Mouse (Mus musculus): Measurements from ENCODE around the gene Ppp1r14b. TPM values are rescaled to one million over a fixed set of nuclear protein-coding genes. Genes with fewer than 3 reads are reported as not detected.

Gene Ppp1r14b
- polyA plus RNA-seq, 1 experiment from 2014 or later = 285 TPM

GRCm38 (mm10) chr19:6933436-6934194 lies 41.2 kb upstream of the Ppp1r14b start:
- 5% methylated on average over 58 of the region's 58 CpGs for WGBS
- H3K4me1 ChIP-seq (ENCODE audit: control insufficient read depth, insufficient read depth, low read length) = peaks cover 6% of the 10 kb centered on the region
- DNase-seq (ENCODE audit: low spot score, missing footprints) (peak; percentile 91), ATAC-seq (ENCODE audit: low FRiP score) (peak; percentile 35; the same call in 1 of the 2 replicates)
- no peaks in the 10 kb centered on the region for H3K9me3 ChIP-seq (ENCODE audit: control insufficient read depth, low read length)
- no peak overlapping the region for H3K27ac ChIP-seq (ENCODE audit: low read depth, low read length)
- peak overlapping the region; percentile 26 for H3K4me3 ChIP-seq (ENCODE audit: low read depth, low read length)
- H3K27me3 ChIP-seq (ENCODE audit: control insufficient read depth, insufficient read depth, low read length) = peaks cover 56% of the 10 kb centered on the region
- peak overlapping the region; percentile 39; the same call in 1 of the 2 replicates for H3K9ac ChIP-seq (ENCODE audit: low read length)
- no peaks in the 10 kb centered on the region for H3K36me3 ChIP-seq (ENCODE audit: control insufficient read depth, insufficient read depth, low read length)
- peak overlapping the region; percentile 43 for H3K4me2 ChIP-seq

- peak within 1 kb of the TSS; percentile 39; the same call in 1 of the 2 replicates for H3K9ac ChIP-seq (ENCODE audit: low read length)
- H3K9me3 ChIP-seq (ENCODE audit: control insufficient read depth, low read length) = no peaks in the 10 kb centered on the region
- ATAC-seq (ENCODE audit: low FRiP score) (no peak; the same call in 1 of the 2 replicates), DNase-seq (ENCODE audit: low spot score, missing footprints) (no peak)
- peak within 1 kb of the TSS; percentile 26 for H3K4me3 ChIP-seq (ENCODE audit: low read depth, low read length)
- peak within 1 kb of the TSS; percentile 43 for H3K4me2 ChIP-seq
- H3K4me1 ChIP-seq (ENCODE audit: control insufficient read depth, insufficient read depth, low read length) = peaks cover 6% of the 10 kb centered on the region
- H3K36me3 ChIP-seq (ENCODE audit: control insufficient read depth, insufficient read depth, low read length) = no peaks in the 10 kb centered on the region
- peaks cover 56% of the 10 kb centered on the region for H3K27me3 ChIP-seq (ENCODE audit: control insufficient read depth, insufficient read depth, low read length)
- 9% methylated on average over 23 of the region's 23 CpGs for WGBS
- H3K27ac ChIP-seq (ENCODE audit: low read depth, low read length) = no peak within 1 kb of the TSS
Measured at GRCm38 (mm10) chr19:6934195-6934977, 40.4 kb upstream of the Ppp1r14b start, which contains the start of gene Kcnk4. Gene Kcnk4 (minus strand): TSS chr19:6934515.

GRCm38 (mm10) chr19:6936299-6936698 lies 38.5 kb upstream of the Ppp1r14b start:
- WGBS = 26% methylated on average over 3 of the region's 3 CpGs
- Histone ChIP-seq H3K9ac (ENCODE audit: low read length) (no peak overlapping the region), H3K27me3 (ENCODE audit: control insufficient read depth, insufficient read depth, low read length) (peaks cover 49% of the 10 kb centered on the region), H3K36me3 (ENCODE audit: control insufficient read depth, insufficient read depth, low read length) (no peaks in the 10 kb centered on the region), H3K9me3 (ENCODE audit: control insufficient read depth, low read length) (no peaks in the 10 kb centered on the region), H3K4me3 (ENCODE audit: low read depth, low read length) (no peak overlapping the region), H3K4me2 (no peak overlapping the region), H3K27ac (ENCODE audit: low read depth, low read length) (no peak overlapping the region), H3K4me1 (ENCODE audit: control insufficient read depth, insufficient read depth, low read length) (peaks cover 15% of the 10 kb centered on the region)
- ATAC-seq (ENCODE audit: low FRiP score) = no peak
- no peak for DNase-seq (ENCODE audit: low spot score, missing footprints)

GRCm38 (mm10) chr19:6937541-6938465 lies 37.0 kb upstream of the Ppp1r14b start:
- no peak overlapping the region for H3K27ac ChIP-seq (ENCODE audit: low read depth, low read length)
- ATAC-seq (ENCODE audit: low FRiP score) = no peak
- no peaks in the 10 kb centered on the region for H3K36me3 ChIP-seq (ENCODE audit: control insufficient read depth, insufficient read depth, low read length)
- no peak for DNase-seq (ENCODE audit: low spot score, missing footprints)
- peaks cover 35% of the 10 kb centered on the region for H3K27me3 ChIP-seq (ENCODE audit: control insufficient read depth, insufficient read depth, low read length)
- peaks cover 17% of the 10 kb centered on the region for H3K4me1 ChIP-seq (ENCODE audit: control insufficient read depth, insufficient read depth, low read length)
- no peak overlapping the region for H3K4me3 ChIP-seq (ENCODE audit: low read depth, low read length)
- no peaks in the 10 kb centered on the region for H3K9me3 ChIP-seq (ENCODE audit: control insufficient read depth, low read length)
- WGBS = 82% methylated on average over 16 of the region's 16 CpGs
- no peak overlapping the region for H3K4me2 ChIP-seq
- 0 out of 2 replicates have a peak overlapping the region, but pooled peaks have one; percentile 2 for H3K9ac ChIP-seq (ENCODE audit: low read length)

- H3K9me3 ChIP-seq (ENCODE audit: control insufficient read depth, low read length) = no peaks in the 10 kb centered on the region
- H3K4me2 ChIP-seq = no peak overlapping the region
- WGBS = 89% methylated on average over 20 of the region's 20 CpGs
- peaks cover 14% of the 10 kb centered on the region for H3K4me1 ChIP-seq (ENCODE audit: control insufficient read depth, insufficient read depth, low read length)
- no peak overlapping the region for H3K27ac ChIP-seq (ENCODE audit: low read depth, low read length)
- peaks cover 19% of the 10 kb centered on the region for H3K27me3 ChIP-seq (ENCODE audit: control insufficient read depth, insufficient read depth, low read length)
- no peaks in the 10 kb centered on the region for H3K36me3 ChIP-seq (ENCODE audit: control insufficient read depth, insufficient read depth, low read length)
- no peak for ATAC-seq (ENCODE audit: low FRiP score)
- DNase-seq (ENCODE audit: low spot score, missing footprints) = no peak
- H3K4me3 ChIP-seq (ENCODE audit: low read depth, low read length) = no peak overlapping the region
- H3K9ac ChIP-seq (ENCODE audit: low read length) = no peak overlapping the region
Measured at GRCm38 (mm10) chr19:6939106-6940002, 35.4 kb upstream of the Ppp1r14b start.

- Histone ChIP-seq H3K9me3 (ENCODE audit: control insufficient read depth, low read length) (no peaks in the 10 kb centered on the region), H3K27ac (ENCODE audit: low read depth, low read length) (no peak overlapping the region; the same call in 1 of the 2 replicates), H3K27me3 (ENCODE audit: control insufficient read depth, insufficient read depth, low read length) (peaks cover 7% of the 10 kb centered on the region; the same call in 1 of the 2 replicates), H3K9ac (ENCODE audit: low read length) (peak overlapping the region; percentile 92), H3K4me2 (peak overlapping the region; percentile 98), H3K36me3 (ENCODE audit: control insufficient read depth, insufficient read depth, low read length) (no peaks in the 10 kb centered on the region), H3K4me3 (ENCODE audit: low read depth, low read length) (peak overlapping the region; percentile 79), H3K4me1 (ENCODE audit: control insufficient read depth, insufficient read depth, low read length) (peaks cover 14% of the 10 kb centered on the region)
- WGBS = 22% methylated on average over 29 of the region's 29 CpGs
- DNase-seq (ENCODE audit: low spot score, missing footprints) (no peak), ATAC-seq (ENCODE audit: low FRiP score) (peak; percentile 28)
Measured at GRCm38 (mm10) chr19:6940396-6941351, 34.1 kb upstream of the Ppp1r14b start.

GRCm38 (mm10) chr19:6941372-6942248 lies 33.2 kb upstream of the Ppp1r14b start, which contains the start of gene Bad:
Gene Bad (plus strand): TSS chr19:6941861.
- under 1% methylated on average over 83 of the region's 83 CpGs for WGBS

More at GRCm38 (mm10) chr19:6941372-6942248, 33.2 kb upstream of the Ppp1r14b start, which contains the start of gene Bad:
- Histone ChIP-seq H3K9ac (ENCODE audit: low read length) (peak within 1 kb of the TSS; percentile 92), H3K36me3 (ENCODE audit: control insufficient read depth, insufficient read depth, low read length) (no peaks in the 10 kb centered on the region), H3K27me3 (ENCODE audit: control insufficient read depth, insufficient read depth, low read length) (no peaks in the 10 kb centered on the region), H3K4me2 (peak within 1 kb of the TSS; percentile 98), H3K4me3 (ENCODE audit: low read depth, low read length) (peak within 1 kb of the TSS; percentile 79), H3K9me3 (ENCODE audit: control insufficient read depth, low read length) (no peaks in the 10 kb centered on the region), H3K4me1 (ENCODE audit: control insufficient read depth, insufficient read depth, low read length) (peaks cover 14% of the 10 kb centered on the region), H3K27ac (ENCODE audit: low read depth, low read length) (peak within 1 kb of the TSS; percentile 92)
- peak; percentile 82 for ATAC-seq (ENCODE audit: low FRiP score)
- peak; percentile 100 for DNase-seq (ENCODE audit: low spot score, missing footprints)

All from midbrain, embryonic 11.5 days (tissue).